Mouse (Mus musculus) limb, embryonic 12.5 days (tissue): Measurements from ENCODE around the gene Sympk. TPM values are rescaled to one million over a fixed set of nuclear protein-coding genes. Genes with fewer than 3 reads are reported as not detected.

ENCODE experiments used
- ATAC-seq: fragments of 200-750 bp; cut with Nextera tagmentation; 2 replicates; pipeline ENCODE4 v1.8.0; 2017; ENCODE audit warnings: low read depth, moderate TSS enrichment; ENCODE audit not compliant: insufficient number of reproducible peaks, insufficient read depth, low FRiP score, low TSS enrichment
- H3K27ac ChIP-seq: fragments of 300-500 bp; sonication (generic); 2 replicates; pipeline ENCODE4 v1.5.1; 2016; ENCODE audit warnings: mild to moderate bottlenecking, moderate library complexity
- H3K27me3 ChIP-seq: fragments of 300-500 bp; sonication (generic); 2 replicates; pipeline ENCODE4 v1.6.1; 2016; ENCODE audit warnings: mild to moderate bottlenecking, moderate library complexity
- H3K36me3 ChIP-seq: fragments of 300-500 bp; sonication (generic); 2 replicates; pipeline ENCODE4 v1.6.1; 2016; ENCODE audit warnings: mild to moderate bottlenecking, moderate library complexity
- H3K4me1 ChIP-seq: fragments of 300-500 bp; sonication (generic); replicated peaks from 2 replicates; pipeline ENCODE4 v1.6.1; 2016
- H3K4me2 ChIP-seq: fragments of 300-500 bp; sonication (generic); 2 replicates; pipeline ENCODE4 v1.6.1; 2016; ENCODE audit warnings: mild to moderate bottlenecking, moderate library complexity
- H3K4me3 ChIP-seq: fragments of 300-500 bp; sonication (generic); replicated peaks from 2 replicates; pipeline ENCODE4 v1.5.1; 2016; ENCODE audit warnings: mild to moderate bottlenecking
- H3K9ac ChIP-seq: fragments of 300-500 bp; sonication (generic); replicated peaks from 2 replicates; pipeline ENCODE4 v1.6.1; 2016; ENCODE audit warnings: mild to moderate bottlenecking, moderate library complexity
- H3K9me3 ChIP-seq: fragments of 300-500 bp; sonication (generic); 2 replicates; pipeline ENCODE4 v1.6.1; 2016; ENCODE audit warnings: mild to moderate bottlenecking, moderate library complexity
- WGBS: fragments of 180-500 bp; shearing (Covaris S2); methylation state at CpG from one replicate; pipeline ENCODE4 v1.1.7; 2016; 5-methylcytosine and 5-hydroxymethylcytosine counted together
- polyA plus RNA-seq: library from polyadenylated mRNA; unstranded; fragments of >200 nt; fragmentation: Nextera tagmentation; extraction: Ambion mirVana; gene quantifications from 2 replicates; pipeline ENCODE4 v1.2.1, GENCODE M21; 2016

Gene Sympk
- polyA plus RNA-seq, 1 experiment from 2014 or later, result 56.0 TPM

DNA sequence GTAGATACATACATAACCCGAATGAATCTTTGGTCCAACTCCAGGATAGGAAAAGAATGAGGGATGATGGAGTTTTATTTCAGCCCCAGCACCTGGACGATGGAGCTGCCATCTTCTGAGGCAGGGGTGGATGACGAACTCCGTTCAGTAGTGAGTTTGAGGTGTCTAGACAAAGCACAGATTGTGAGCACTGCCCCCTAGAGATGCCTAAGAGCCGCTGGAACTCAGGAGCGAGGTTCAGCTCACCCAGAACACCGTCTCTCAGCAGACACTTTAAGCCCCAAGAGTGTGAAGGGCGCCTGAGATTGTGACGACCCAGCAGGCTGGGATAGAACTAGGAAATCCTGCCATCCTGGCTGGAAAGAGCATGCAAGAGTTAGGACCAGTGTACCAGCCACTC, 25.3 kb upstream of the Sympk start:
- Histone ChIP-seq H3K4me1 (peaks cover 9% of the 10 kb centered on the region), H3K27ac (no peak overlapping the region), H3K9ac (no peak overlapping the region), H3K9me3 (no peaks in the 10 kb centered on the region), H3K4me2 (no peak overlapping the region), H3K4me3 (no peak overlapping the region), H3K36me3 (peaks cover 28% of the 10 kb centered on the region; the same call in 1 of the 2 replicates), H3K27me3 (peaks cover 3% of the 10 kb centered on the region; the same call in 1 of the 2 replicates)
- no peak for ATAC-seq
- WGBS, result 48% methylated on average over 9 of the region's 9 CpGs

DNA sequence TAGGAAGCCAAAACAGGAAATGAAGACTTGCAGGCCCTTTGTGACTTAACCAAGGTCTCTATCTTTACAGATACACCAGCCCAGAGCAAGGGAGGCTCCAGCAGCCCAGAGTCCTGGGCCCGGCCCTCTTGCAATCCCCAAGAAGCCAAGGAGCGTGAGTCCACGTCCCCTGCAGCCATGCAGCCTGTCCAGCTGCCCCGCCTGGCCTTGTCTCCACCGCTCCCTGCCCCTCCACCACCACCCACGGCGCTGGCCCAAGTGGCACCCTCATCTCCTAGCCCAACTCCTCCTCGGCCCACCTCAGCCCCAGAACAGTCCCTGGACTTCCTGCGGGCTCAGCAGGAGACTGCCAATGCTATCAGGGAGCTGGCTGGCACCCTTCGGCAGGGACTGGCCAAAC, 23.8 kb upstream of the Sympk start:
- peak overlapping the region; percentile 17; the same call in 1 of the 2 replicates for H3K27ac ChIP-seq
- H3K9me3 ChIP-seq, result no peaks in the 10 kb centered on the region
- WGBS, result 48% methylated on average over 10 of the region's 10 CpGs
- H3K4me3 ChIP-seq, result peak overlapping the region; percentile 33
- H3K36me3 ChIP-seq, result peaks cover 27% of the 10 kb centered on the region
- no peak for ATAC-seq
- H3K27me3 ChIP-seq, result no peaks in the 10 kb centered on the region
- H3K4me1 ChIP-seq, result peaks cover 19% of the 10 kb centered on the region
- peak overlapping the region; percentile 57 for H3K9ac ChIP-seq
- peak overlapping the region; percentile 56 for H3K4me2 ChIP-seq

DNA sequence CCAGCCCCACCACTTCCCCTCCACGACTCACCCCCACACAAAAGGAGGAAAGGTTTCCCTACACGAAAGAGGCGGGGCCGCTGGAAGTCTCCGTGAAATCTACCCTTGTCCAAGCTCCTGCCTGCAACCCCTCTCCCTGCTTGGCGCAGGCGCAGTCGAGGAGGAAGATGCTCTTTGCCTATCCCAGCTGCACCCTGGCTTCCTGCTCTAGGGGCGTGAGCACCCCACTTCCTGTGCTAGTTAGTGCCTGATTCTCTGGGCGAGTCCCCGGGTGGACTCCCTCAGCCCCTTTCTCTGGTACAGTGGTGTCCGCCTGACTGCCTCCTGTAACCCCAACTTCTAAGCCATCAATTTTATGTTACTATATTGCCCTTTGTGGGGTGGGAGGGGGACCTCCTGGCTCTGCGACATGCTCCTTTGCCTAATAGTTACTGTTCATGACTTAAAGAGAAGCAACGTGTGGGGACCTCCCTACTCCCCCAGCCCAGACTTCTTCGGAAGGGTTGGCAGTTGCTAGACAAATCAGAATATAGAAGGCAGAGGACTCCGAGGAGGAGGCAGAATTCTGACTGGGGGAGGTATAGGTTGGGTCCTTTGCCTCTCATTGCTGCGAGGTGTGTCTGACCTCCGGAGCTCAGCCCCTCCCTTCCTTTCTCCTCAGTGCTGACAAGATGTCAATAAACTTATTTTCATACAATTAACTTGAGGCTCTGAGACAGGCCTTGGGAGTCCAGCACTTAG, 22.9 kb upstream of the Sympk start:
- Histone ChIP-seq H3K9ac (peak overlapping the region; percentile 57), H3K27me3 (no peaks in the 10 kb centered on the region), H3K27ac (peak overlapping the region; percentile 17; the same call in 1 of the 2 replicates), H3K4me2 (peak overlapping the region; percentile 56), H3K9me3 (no peaks in the 10 kb centered on the region), H3K4me1 (peaks cover 27% of the 10 kb centered on the region), H3K4me3 (peak overlapping the region; percentile 33), H3K36me3 (peaks cover 29% of the 10 kb centered on the region)
- no peak for ATAC-seq
- WGBS, result 25% methylated on average over 18 of the region's 18 CpGs

DNA sequence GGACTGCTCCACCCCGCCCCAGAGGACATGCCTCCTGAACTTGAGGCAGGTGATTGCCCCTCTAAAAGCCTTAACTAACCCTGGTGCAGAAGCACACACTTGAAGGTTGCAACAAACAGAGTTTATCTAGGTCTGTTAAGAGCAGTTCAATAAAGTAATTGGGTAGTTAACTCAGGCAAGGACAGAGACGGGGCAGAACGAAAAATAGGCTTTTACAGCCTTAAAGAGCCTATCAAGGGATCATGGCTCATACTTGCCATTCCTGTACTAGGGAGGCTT, 22.4 kb upstream of the Sympk start:
- H3K4me2 ChIP-seq, result no peak overlapping the region
- H3K4me1 ChIP-seq, result peaks cover 32% of the 10 kb centered on the region
- no peak overlapping the region for H3K4me3 ChIP-seq
- 46% methylated on average over 3 of the region's 3 CpGs for WGBS
- peaks cover 29% of the 10 kb centered on the region for H3K36me3 ChIP-seq
- 0 out of 2 replicates have a peak overlapping the region, but pooled peaks have one; percentile 17 for H3K27ac ChIP-seq
- H3K9me3 ChIP-seq, result no peaks in the 10 kb centered on the region
- H3K9ac ChIP-seq, result no peak overlapping the region; the same call in 1 of the 2 replicates
- no peaks in the 10 kb centered on the region for H3K27me3 ChIP-seq
- no peak for ATAC-seq

DNA sequence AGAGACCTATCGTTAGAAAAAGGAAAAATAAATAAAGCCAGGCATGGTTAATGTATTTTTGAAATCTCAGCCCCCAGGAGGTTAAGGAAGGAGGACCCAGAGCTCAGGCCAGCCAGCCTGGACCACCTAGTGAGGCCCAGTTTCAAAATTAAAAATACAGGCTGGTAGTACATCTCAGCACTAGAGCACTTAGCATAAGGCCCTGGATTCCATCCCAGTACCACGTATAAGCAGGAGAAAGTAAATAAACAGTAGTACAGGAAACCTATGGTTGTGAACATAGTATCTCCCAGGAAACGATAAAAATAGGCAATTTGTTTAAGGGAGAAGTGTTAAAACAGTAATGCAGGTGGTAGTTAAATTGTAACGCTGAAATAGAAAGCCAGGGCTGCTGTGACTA, 22.1 kb upstream of the Sympk start:
- Histone ChIP-seq H3K9ac (peak overlapping the region; percentile 58), H3K4me3 (peak overlapping the region; percentile 37), H3K4me2 (peak overlapping the region; percentile 64), H3K4me1 (peaks cover 35% of the 10 kb centered on the region), H3K36me3 (peaks cover 33% of the 10 kb centered on the region), H3K9me3 (no peaks in the 10 kb centered on the region), H3K27ac (peak overlapping the region; percentile 76; the same call in 1 of the 2 replicates), H3K27me3 (no peaks in the 10 kb centered on the region)
- 31% methylated on average over 4 of the region's 4 CpGs for WGBS
- ATAC-seq, result no peak

DNA sequence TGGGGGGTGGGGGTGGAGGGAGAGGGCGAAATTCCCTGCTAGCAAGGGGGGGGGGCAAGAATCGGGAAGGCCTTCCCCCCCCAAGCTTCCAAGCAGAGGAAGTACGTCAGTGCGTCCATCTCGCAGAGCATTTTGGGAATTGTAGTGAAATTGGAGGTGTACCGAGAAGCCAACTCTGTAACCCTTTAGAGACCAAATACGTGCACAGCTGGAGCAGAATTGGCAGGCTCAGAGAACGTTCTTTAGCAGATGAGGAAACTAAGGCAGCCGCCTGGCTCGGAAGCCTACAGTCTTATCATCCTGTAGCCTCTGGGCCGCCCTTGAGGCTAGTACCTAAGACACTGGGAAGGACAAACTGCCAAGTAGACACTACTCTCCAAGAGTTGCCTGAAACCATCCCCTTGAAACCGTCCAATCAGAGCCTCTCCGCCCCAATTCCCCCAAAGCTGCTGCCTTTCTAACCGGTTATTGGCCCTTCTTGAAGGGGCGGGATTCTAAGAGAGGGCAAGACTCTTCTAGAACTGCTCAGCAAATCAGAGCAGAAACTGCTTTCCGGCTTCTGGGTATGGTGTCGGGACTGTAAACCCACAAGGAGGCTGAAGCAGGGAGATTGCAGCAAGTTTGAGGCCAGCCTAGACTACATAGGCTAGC, 21.2 kb upstream of the Sympk start:
- Histone ChIP-seq H3K4me1 (peaks cover 44% of the 10 kb centered on the region), H3K9me3 (no peaks in the 10 kb centered on the region), H3K27ac (peak overlapping the region; percentile 76), H3K36me3 (peaks cover 37% of the 10 kb centered on the region), H3K4me3 (peak overlapping the region; percentile 37), H3K27me3 (no peaks in the 10 kb centered on the region), H3K4me2 (peak overlapping the region; percentile 64), H3K9ac (peak overlapping the region; percentile 58)
- WGBS, result 3% methylated on average over 17 of the region's 17 CpGs
- ATAC-seq, result peak; percentile 33; the same call in 1 of the 2 replicates

DNA sequence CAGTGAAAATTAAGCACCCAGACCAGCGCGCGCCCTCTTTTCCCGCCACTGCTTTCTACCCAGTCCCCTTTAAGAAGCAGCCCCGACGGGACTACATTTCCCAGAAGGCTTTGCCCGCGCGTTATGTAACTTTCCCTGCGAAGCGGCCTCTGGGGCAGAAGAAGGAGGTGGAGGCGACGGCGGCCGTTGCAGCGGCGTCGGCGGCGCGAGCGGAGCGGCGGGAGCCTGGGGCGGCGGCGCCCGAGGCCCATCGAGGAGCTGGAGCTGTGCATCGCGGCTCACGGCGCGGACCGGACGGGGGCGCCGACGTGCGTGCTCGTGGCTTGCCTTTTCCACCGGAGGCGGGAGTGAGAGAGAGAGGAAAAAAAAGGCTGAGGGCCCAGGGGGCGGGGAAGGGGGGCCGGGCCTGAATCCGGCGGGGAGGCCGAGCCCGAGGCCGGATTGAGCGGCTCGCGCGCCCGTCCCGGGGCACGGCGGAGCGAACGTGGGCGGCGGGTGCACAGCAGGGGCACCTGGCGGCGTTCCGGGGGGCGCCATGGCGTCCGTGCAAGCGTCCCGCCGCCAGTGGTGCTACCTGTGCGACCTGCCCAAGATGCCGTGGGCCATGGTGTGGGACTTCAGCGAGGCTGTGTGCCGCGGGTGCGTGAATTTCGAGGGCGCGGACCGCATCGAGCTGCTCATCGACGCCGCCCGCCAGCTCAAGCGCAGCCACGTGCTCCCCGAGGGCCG, 20.1 kb upstream of the Sympk start, which contains the start of gene Irf2bp1:
TSS of gene Irf2bp1 (plus strand) at position 143 of the 729 bp plus-strand sequence.
- Histone ChIP-seq H3K27ac (peak within 1 kb of the TSS; percentile 96), H3K36me3 (peaks cover 39% of the 10 kb centered on the region), H3K9ac (peak within 1 kb of the TSS; percentile 89), H3K4me3 (peak within 1 kb of the TSS; percentile 96), H3K9me3 (no peaks in the 10 kb centered on the region), H3K27me3 (no peaks in the 10 kb centered on the region), H3K4me1 (peaks cover 44% of the 10 kb centered on the region), H3K4me2 (peak within 1 kb of the TSS; percentile 100)
- WGBS, result under 1% methylated on average over 89 of the region's 90 CpGs
- no peak for ATAC-seq

DNA sequence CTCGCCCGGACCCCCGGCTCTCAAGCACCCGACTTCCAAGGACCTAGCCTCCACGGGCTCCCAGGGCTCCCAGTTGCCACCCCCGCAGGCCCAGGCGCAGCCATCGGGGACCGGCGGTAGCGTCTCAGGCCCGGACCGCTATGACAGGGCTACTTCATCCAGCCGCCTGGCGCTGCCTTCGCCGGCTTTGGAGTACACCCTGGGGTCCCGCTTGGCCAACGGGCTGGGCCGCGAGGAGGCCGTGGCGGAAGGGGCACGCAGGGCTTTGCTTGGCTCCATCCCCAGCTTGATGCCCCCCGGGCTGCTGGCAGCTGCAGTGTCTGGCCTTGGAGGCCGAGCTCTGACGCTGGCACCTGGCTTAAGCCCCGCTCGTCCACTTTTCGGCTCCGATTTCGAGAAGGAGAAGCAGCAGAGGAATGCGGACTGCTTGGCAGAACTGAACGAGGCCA, 19.5 kb upstream of the Sympk start:
- no peaks in the 10 kb centered on the region for H3K9me3 ChIP-seq
- H3K4me1 ChIP-seq, result peaks cover 44% of the 10 kb centered on the region
- ATAC-seq, result no peak
- peaks cover 40% of the 10 kb centered on the region for H3K36me3 ChIP-seq
- no peaks in the 10 kb centered on the region for H3K27me3 ChIP-seq
- H3K9ac ChIP-seq, result peak overlapping the region; percentile 89
- H3K4me3 ChIP-seq, result peak overlapping the region; percentile 96
- H3K4me2 ChIP-seq, result peak overlapping the region; percentile 100
- 7% methylated on average over 34 of the region's 34 CpGs for WGBS
- H3K27ac ChIP-seq, result peak overlapping the region; percentile 96

DNA sequence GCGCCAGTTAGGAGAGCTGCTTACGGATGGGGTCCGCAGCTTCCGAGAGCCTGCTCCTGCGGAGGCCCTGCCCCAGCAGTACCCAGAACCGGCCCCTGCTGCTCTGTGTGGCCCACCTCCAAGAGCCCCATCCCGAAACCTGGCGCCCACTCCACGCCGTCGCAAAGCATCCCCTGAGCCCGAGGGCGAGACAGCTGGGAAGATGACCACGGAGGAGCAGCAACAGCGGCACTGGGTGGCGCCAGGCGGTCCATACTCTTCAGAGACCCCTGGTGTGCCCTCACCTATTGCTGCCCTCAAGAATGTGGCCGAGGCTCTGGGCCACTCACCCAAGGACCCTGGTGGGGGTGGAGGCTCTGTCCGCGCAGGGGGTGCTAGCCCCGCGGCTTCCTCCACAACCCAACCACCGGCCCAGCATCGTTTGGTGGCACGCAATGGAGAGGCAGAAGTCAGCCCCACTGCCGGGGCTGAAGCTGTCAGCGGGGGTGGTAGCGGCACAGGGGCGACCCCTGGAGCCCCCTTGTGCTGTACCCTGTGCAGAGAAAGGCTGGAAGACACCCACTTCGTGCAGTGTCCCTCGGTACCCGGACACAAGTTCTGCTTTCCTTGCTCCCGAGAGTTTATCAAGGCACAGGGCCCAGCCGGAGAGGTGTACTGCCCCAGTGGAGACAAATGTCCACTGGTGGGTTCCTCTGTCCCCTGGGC, 18.6 kb upstream of the Sympk start:
- H3K9ac ChIP-seq, result peak overlapping the region; percentile 89; the same call in 1 of the 2 replicates
- H3K27ac ChIP-seq, result 0 out of 2 replicates have a peak overlapping the region, but pooled peaks have one; percentile 5
- H3K27me3 ChIP-seq, result no peaks in the 10 kb centered on the region
- H3K36me3 ChIP-seq, result peaks cover 40% of the 10 kb centered on the region
- H3K4me2 ChIP-seq, result peak overlapping the region; percentile 100
- 82% methylated on average over 34 of the region's 34 CpGs for WGBS
- peaks cover 44% of the 10 kb centered on the region for H3K4me1 ChIP-seq
- H3K4me3 ChIP-seq, result peak overlapping the region; percentile 96
- ATAC-seq, result no peak
- H3K9me3 ChIP-seq, result no peaks in the 10 kb centered on the region

DNA sequence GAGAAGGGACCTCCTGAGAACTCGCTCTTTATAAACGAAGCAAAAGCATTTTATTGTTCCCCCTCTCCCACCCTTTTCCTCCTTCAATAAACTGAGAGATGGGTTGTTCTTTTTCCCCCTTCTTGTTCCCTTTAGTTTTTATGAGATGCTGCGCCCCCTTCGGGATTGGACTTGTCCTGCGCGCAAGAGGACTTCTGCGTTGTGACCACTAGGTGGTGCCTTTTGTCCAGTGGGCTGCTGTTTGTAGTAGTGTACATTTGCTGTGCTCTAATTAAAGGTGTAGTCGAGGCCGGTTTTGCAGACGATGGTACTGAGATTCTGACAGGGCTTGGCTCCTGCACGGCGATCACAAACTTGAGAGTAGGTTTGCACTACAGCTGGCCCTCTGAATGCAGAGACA, 17.7 kb upstream of the Sympk start:
- Histone ChIP-seq H3K27ac (no peak overlapping the region), H3K27me3 (no peaks in the 10 kb centered on the region), H3K4me2 (peak overlapping the region; percentile 100), H3K4me3 (peak overlapping the region; percentile 96), H3K36me3 (peaks cover 35% of the 10 kb centered on the region), H3K9me3 (no peaks in the 10 kb centered on the region), H3K4me1 (peaks cover 41% of the 10 kb centered on the region), H3K9ac (0 out of 2 replicates have a peak overlapping the region, but pooled peaks have one; percentile 31)
- no peak for ATAC-seq
- WGBS, result 7% methylated on average over 12 of the region's 12 CpGs
